Mouse (Mus musculus) hindbrain, postnatal 0 days (tissue): ENCODE measurements around the gene Smad9. TPM values are rescaled to one million over a fixed set of nuclear protein-coding genes. Genes with fewer than 3 reads are reported as not detected.
"Not testable (repeated sequence)": the region's sequence is repeated elsewhere in the genome, so short reads cannot be mapped to it uniquely, and the experiment has no call there.

Experiments
- ATAC-seq: fragments of 200-750 bp; cut with Nextera tagmentation; 2 replicates; pipeline ENCODE4 v1.8.0; 2017; ENCODE audit warnings: mild to moderate bottlenecking, moderate TSS enrichment, moderate library complexity
- DNase-seq: peaks from one replicate; pipeline ENCODE4 v3.0.0-alpha.2; 2015; ENCODE audit warnings: low spot score
- H3K27ac ChIP-seq: fragments of 300-500 bp; sonication (generic); 2 replicates; pipeline ENCODE4 v1.5.1; 2014; ENCODE audit warnings: mild to moderate bottlenecking
- H3K27me3 ChIP-seq: fragments of 300-500 bp; sonication (generic); 2 replicates; pipeline ENCODE4 v1.6.1; 2014; ENCODE audit warnings: low read length, mixed read lengths; ENCODE audit not compliant: insufficient read depth
- H3K36me3 ChIP-seq: fragments of 300-500 bp; sonication (generic); 2 replicates; pipeline ENCODE4 v1.6.1; 2014; ENCODE audit warnings: low read length, mixed read lengths; ENCODE audit not compliant: insufficient read depth
- H3K4me1 ChIP-seq: fragments of 300-500 bp; sonication (generic); 2 replicates; pipeline ENCODE4 v1.6.1; 2014; ENCODE audit warnings: antibody characterized with exemption, low read length, mixed read lengths; ENCODE audit not compliant: insufficient read depth
- H3K4me2 ChIP-seq: fragments of 300-500 bp; sonication (generic); 2 replicates; pipeline ENCODE4 v1.6.1; 2014; ENCODE audit warnings: low read depth, mild to moderate bottlenecking, low read length, moderate library complexity, mixed read lengths
- H3K4me3 ChIP-seq: fragments of 300-500 bp; sonication (generic); 2 replicates; pipeline ENCODE4 v1.5.1; 2014; ENCODE audit warnings: low read length
- H3K9ac ChIP-seq: fragments of 300-500 bp; sonication (generic); replicated peaks from 2 replicates; pipeline ENCODE4 v1.6.1; 2014; ENCODE audit warnings: mild to moderate bottlenecking, low read length, moderate library complexity, mixed read lengths
- H3K9me3 ChIP-seq: fragments of 300-500 bp; sonication (generic); 2 replicates; pipeline ENCODE4 v1.6.1; 2016; ENCODE audit warnings: low read length, mixed read lengths
- CTCF ChIP-seq: IDR thresholded peaks from 2 replicates; pipeline ENCODE4 v1.5.1; 2016; ENCODE audit warnings: antibody characterized with exemption, control low read depth, low read depth
- WGBS: fragments of 180-500 bp; shearing (Covaris S2); extraction: QIAGEN DNeasy Blood & Tissue Kit; methylation state at CpG from one replicate; pipeline ENCODE4 v1.1.7; 2014; 5-methylcytosine and 5-hydroxymethylcytosine counted together
- polyA plus RNA-seq: library from polyadenylated mRNA; unstranded; fragments of >200 nt; fragmentation: Nextera tagmentation; extraction: Ambion mirVana; gene quantifications from 2 replicates; pipeline ENCODE4 v1.2.1, GENCODE M21; 2015
- total RNA-seq: library from RNA; depleted of rRNA; stranded (reverse); fragments of >200 nt; gene quantifications from 2 replicates; pipeline ENCODE4 v1.2.3, GENCODE M21; 2014

Smad9 gene
- total and polyA plus RNA-seq, 2 experiments from 2014 or later = 1.1 to 6.7 TPM

DNA sequence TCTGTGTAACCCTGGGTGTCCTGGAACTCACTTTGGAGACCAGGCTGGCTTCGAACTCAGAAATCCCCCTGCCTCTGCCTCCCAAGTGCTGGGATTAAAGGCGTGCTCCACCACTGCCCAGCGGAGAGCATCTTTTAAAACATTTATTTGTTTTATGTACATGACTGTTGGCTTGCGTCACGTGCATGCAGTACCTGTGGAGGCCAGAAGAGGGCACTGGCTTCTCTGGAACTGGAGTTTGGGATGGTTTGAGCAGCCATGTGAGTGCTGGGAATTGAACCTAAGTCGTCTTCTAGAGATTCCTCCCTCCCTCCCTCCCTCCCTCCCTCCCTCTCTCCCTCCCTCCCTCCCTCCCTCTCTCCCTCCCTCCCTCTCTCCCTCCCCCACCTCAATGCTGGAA lies 10.1 kb downstream of the Smad9 start:
- H3K27me3 ChIP-seq, H3K4me3 ChIP-seq, ATAC-seq, H3K4me1 ChIP-seq, H3K4me2 ChIP-seq, H3K27ac ChIP-seq, H3K36me3 ChIP-seq, DNase-seq, H3K9me3 ChIP-seq, H3K9ac ChIP-seq: not testable (repeated sequence)
- peak; percentile 41 for TF ChIP-seq CTCF
- WGBS = 90% methylated on average over 6 of the region's 6 CpGs

DNA sequence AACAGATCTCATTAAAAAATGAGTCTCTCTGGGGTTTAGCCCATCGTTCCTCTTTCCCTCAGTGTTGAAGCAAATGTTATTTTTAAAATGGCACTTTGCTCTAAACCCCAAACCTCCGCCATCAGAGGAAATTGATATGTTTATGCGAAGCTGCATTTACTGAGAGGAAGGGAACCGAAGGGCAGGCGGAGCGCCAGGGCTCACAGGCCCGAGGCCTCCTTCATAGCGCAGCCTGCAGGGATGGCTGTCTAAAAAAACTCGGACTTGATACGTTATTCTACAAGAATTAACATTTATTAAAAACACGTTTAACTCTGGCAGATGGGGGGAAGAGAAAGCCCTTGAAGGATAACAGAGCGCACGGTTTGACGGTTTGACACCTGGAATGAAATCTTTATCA lies 10.7 kb downstream of the Smad9 start:
- Histone ChIP-seq H3K9ac (no peak overlapping the region), H3K4me3 (no peak overlapping the region), H3K36me3 (no peaks in the 10 kb centered on the region), H3K27ac (no peak overlapping the region), H3K4me1 (no peaks in the 10 kb centered on the region), H3K9me3 (no peaks in the 10 kb centered on the region), H3K27me3 (no peaks in the 10 kb centered on the region), H3K4me2 (no peak overlapping the region)
- TF ChIP-seq CTCF = no peak
- DNase-seq = no peak
- no peak for ATAC-seq
- WGBS = 78% methylated on average over 14 of the region's 14 CpGs

DNA sequence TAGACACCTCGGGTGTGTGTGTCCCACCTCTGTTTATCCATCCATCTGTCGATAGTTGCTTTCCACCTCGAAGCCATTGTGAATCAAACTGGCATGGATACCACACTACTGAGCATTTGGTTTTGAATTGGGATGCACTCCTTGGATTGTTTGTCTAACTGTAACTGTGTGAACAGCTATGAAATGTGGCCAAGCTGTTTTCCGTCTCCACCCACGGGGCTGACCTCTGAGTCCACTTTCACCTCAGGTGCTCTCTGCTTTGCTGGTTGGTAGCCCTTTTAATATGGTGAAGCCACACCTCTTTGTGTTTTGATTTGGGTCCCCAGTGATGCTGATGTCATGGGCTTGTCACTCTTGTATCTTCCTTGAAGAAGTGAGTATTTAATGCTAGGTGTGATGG lies 11.4 kb downstream of the Smad9 start:
- 87% methylated on average over 5 of the region's 5 CpGs for WGBS
- Histone ChIP-seq H3K27ac (no peak overlapping the region), H3K4me1 (no peaks in the 10 kb centered on the region), H3K36me3 (no peaks in the 10 kb centered on the region), H3K4me3 (no peak overlapping the region), H3K27me3 (no peaks in the 10 kb centered on the region), H3K9me3 (no peaks in the 10 kb centered on the region), H3K9ac (no peak overlapping the region), H3K4me2 (no peak overlapping the region)
- DNase-seq (no peak), ATAC-seq (no peak)
- TF ChIP-seq CTCF = no peak

DNA sequence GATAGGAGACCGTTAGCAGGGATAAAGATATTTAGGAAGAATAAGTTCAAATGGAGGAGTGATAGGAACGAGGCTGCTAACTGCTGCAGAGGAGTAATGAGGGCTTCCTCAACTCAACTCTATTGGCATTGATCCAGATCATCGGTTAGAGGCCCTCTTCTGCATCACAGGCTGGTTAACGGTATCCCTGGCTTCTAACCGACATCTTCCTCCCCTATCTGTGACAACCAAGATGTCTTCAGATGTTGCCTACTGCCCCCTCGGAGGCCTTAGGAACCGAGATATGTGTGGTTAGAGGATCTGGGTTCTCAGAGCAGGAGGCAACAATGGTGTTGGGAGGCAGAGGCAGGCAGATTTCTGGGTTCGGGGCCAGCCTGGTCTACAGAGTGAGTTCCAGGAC lies 13.2 kb downstream of the Smad9 start:
- Histone ChIP-seq H3K27ac (no peak overlapping the region), H3K9ac (no peak overlapping the region), H3K4me3 (no peak overlapping the region), H3K9me3 (no peaks in the 10 kb centered on the region), H3K4me2 (no peak overlapping the region), H3K4me1 (no peaks in the 10 kb centered on the region), H3K27me3 (no peaks in the 10 kb centered on the region), H3K36me3 (no peaks in the 10 kb centered on the region)
- no peak for ATAC-seq
- no peak for TF ChIP-seq CTCF
- WGBS = 88% methylated on average over 8 of the region's 8 CpGs
- DNase-seq = no peak

DNA sequence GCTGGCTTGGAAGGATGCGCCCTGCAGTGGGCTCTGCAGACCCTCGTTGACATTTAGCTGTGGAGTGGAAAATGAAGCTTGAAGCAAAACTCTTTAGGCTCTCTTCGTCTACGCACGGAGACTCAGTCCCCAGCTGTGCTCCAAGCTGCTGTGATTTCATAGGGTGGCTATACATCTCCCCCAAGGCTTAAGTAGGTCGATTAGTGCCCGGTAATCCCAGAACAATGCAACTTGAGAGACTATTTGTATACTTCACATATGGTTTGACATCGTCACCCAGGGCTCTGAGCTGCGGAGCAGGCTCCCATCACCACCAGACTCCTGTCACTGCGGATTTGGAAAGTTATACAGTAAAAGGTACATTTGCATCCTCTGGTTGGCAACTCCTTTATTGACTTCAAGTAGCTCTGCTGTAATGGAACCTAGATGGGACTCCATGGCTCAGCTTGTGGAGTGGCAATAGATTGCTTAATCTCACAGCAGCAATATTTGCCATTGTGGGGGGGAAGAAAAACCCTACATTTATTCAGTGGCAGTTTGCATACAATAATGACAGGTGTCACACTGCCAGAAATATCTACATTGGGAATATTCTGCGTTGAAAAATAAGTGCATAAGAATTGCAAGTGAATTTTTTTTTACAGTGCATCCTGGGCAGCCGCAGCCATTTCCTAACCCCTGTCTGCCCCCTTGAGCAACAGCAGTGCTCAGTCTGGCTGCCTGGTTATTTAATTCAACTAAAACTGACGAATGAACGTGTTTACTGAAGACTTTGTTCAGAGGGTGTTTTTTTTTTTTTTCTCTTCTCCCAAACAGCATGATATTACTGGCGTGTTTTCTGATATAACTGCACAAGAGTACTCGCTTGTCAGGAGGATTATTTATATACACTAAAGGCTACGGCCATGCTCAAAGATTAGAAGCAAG lies 14.2 kb downstream of the Smad9 start:
- ATAC-seq (no peak), DNase-seq (no peak)
- TF ChIP-seq CTCF = no peak
- H3K4me1 ChIP-seq = no peaks in the 10 kb centered on the region
- no peaks in the 10 kb centered on the region for H3K36me3 ChIP-seq
- no peak overlapping the region for H3K27ac ChIP-seq
- 63% methylated on average over 17 of the region's 17 CpGs for WGBS
- H3K27me3 ChIP-seq = no peaks in the 10 kb centered on the region
- H3K9ac ChIP-seq = no peak overlapping the region
- H3K4me3 ChIP-seq = no peak overlapping the region
- H3K9me3 ChIP-seq = no peaks in the 10 kb centered on the region
- H3K4me2 ChIP-seq = no peak overlapping the region

DNA sequence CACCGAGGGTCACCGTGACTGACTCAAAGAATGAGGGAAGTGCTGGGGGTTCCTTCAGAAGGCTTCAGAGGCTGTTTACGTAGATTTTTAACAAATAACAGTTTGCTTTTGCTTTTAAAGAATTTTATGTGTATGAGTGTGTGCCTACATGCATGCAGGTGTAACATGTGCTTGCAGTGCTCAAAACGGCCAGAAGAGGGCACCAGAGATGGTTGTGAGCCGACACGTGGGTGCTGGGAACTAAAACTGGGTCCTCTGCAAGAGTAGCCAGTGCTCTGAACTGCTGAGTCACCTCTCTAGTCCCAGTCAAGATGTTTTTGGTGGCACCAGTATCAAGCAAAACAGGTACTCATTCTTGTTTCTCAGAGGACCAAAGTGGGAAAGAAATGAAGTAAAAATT lies 18.2 kb downstream of the Smad9 start:
- no peak overlapping the region for H3K4me2 ChIP-seq
- H3K9ac ChIP-seq = no peak overlapping the region
- no peak overlapping the region for H3K4me3 ChIP-seq
- no peaks in the 10 kb centered on the region for H3K36me3 ChIP-seq
- H3K9me3 ChIP-seq = no peaks in the 10 kb centered on the region
- peak; percentile 19; the same call in 1 of the 2 replicates for TF ChIP-seq CTCF
- H3K4me1 ChIP-seq = no peaks in the 10 kb centered on the region
- no peak overlapping the region for H3K27ac ChIP-seq
- WGBS = 86% methylated on average over 6 of the region's 6 CpGs
- ATAC-seq = no peak
- no peaks in the 10 kb centered on the region for H3K27me3 ChIP-seq
- no peak for DNase-seq

DNA sequence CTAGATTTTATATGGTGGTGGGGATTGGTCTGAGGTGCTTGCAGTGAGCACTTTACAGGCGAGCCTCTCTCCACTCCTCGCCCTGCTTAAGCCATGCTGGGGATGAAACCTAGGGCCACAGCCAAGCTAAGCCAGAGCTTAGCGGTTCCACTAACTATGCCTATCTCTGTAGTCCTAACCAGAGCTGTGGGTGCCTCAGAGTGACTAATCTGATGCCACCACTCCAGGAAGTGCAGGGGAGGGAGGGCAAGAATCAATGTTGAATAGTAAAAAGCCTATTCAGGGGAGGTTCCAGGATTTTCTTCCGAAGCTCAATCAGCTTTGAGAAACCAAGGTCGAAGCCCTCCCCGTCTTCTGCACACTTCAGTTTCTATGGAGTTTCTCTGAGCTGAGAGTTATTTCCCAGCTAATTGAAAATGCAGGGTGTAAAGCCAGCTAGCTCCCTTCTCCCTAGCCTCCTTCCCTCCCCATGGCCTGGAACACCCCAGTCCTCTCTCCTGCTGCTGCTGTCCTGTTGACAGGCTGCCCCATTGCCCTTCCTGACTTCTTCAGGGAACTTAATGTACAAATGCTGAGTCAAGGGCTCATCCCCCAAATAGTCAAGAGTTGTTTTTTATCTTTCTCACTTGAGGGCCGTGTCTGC lies 20.7 kb downstream of the Smad9 start:
- H3K27me3 ChIP-seq = no peaks in the 10 kb centered on the region
- no peaks in the 10 kb centered on the region for H3K36me3 ChIP-seq
- peak; percentile 53; the same call in 1 of the 2 replicates for ATAC-seq
- H3K9me3 ChIP-seq = no peaks in the 10 kb centered on the region
- no peak overlapping the region for H3K9ac ChIP-seq
- no peak overlapping the region; the same call in 1 of the 2 replicates for H3K27ac ChIP-seq
- no peak overlapping the region for H3K4me3 ChIP-seq
- no peak for TF ChIP-seq CTCF
- H3K4me2 ChIP-seq = no peak overlapping the region
- 55% methylated on average over 7 of the region's 7 CpGs for WGBS
- peak; percentile 23 for DNase-seq
- no peaks in the 10 kb centered on the region for H3K4me1 ChIP-seq
